Mouse (Mus musculus) kidney, adult 2 months (tissue): ENCODE data around the gene Serpind1.

Experiments
- CTCF ChIP-seq: fragments of 200-500 bp; conservative IDR thresholded peaks from 2 replicates; pipeline ENCODE4 v1.5.1; 2011; ENCODE audit warnings: low read depth, mild to moderate bottlenecking, control low read depth, low read length, moderate library complexity, mixed read lengths; ENCODE audit not compliant: insufficient read depth, insufficient read length
- POLR2A ChIP-seq: fragments of 200-500 bp; IDR thresholded peaks from one replicate; pipeline ENCODE4 v1.6.1; 2011; ENCODE audit warnings: low read depth, low read length, control low read depth

DNA sequence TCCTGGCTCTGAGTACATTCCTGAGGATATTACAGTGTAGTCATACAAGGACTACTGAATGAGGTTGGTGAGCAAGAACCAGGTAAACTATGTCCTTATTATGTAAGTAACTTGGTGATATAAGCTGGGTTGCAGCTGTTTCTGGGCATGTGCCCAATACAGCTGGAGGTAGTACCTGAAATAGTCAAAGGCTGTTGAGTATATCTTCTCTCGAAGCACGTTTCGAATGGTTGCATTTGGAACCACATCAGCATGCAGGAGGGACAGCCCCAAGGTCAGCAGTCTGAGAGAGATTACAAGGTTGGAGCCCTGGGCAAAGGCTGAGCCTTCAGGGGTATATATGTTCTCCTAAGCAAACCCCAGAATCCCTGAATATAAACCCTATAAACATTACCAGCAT, 30.4 kb upstream of the Serpind1 start:
- TF ChIP-seq CTCF (no peak), POLR2A (no peak)
